Comparison of ENCODE assay signal across 1 mouse cellular context in the genomic region with DNA sequence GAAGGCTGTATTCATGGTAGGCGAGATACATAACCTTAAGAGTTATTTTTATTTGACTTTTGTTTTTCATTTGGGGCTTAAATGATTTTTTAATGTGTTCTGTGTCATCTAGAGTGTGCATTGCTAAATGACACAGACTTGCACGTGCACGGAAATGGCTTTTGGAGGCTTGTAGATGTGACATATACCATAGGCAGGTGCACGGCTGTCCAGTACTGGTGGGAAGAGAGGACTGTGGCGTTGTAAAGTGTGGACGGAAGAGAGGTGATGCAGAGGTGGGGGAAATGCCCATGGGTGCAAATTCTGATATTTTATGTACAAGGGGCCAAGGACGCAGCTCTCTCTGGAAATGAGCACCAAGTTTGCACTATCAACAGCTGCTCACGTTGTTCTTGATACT.
A peak's percentile ranks its signal among the peaks of the same experiment; 100 is the strongest.
TF ChIP-seq lines count a peak whose summit lies in the region.

No protein-coding gene starts in this region.

TF ChIP-seq in CH12.LX, 34 proteins besides CTCF, POLR2A, EP300 and RAD21 (continued from another document):
- TF ChIP-seq MYC (IDR thresholded peaks at IDR 0.05; ENCODE audit: low read depth, low read length) (no peak; the same call in none of the 2 replicates), ZKSCAN1 (IDR thresholded peaks at IDR 0.05; ENCODE audit: borderline replicate concordance, low read depth, low read length) (no peak), CHD1 (IDR thresholded peaks at IDR 0.05; ENCODE audit: low read depth, low read length) (peak; percentile 82; the same call in 1 of the 2 replicates), ZNF384 (IDR thresholded peaks at IDR 0.05; ENCODE audit: low read depth, low read length) (no peak), UBTF (IDR thresholded peaks at IDR 0.05; ENCODE audit: low read depth, low read length) (0 out of 2 replicates have a peak, but pooled peaks have one; percentile 32), E2F4 (IDR thresholded peaks at IDR 0.05; ENCODE audit: insufficient replicate concordance, low read depth, low read length) (0 out of 2 replicates have a peak, but pooled peaks have one; percentile 17)
TF ChIP-seq in CH12.LX: peak in this region for 16.
